Mouse (Mus musculus) CH12.LX (cell line): ENCODE data around the gene Ajm1. TPM values are rescaled to one million over a fixed set of nuclear protein-coding genes. Genes with fewer than 3 reads are reported as not detected.

ENCODE experiments used
- DNase-seq: peaks from one replicate; pipeline ENCODE4 v3.0.0-alpha.2; 2013; ENCODE audit errors: extremely low read depth
- H3K27ac ChIP-seq: 2 replicates; pipeline ENCODE4 v1.5.1; 2012; ENCODE audit warnings: low read depth, mild to moderate bottlenecking, control low read depth, moderate library complexity; ENCODE audit not compliant: insufficient read depth
- H3K27me3 ChIP-seq: replicated peaks from 2 replicates; pipeline ENCODE3; 2012; ENCODE audit warnings: inconsistent platforms
- H3K36me3 ChIP-seq, 2 experiments: replicated peaks in 1 of 2; 2 replicates each; pipeline versions ENCODE3 to v1.6.1; 2012; ENCODE audit warnings: inconsistent platforms in 1 of 2, low read length in 1 of 2, mild to moderate bottlenecking in 1 of 2, mixed read lengths in 1 of 2, moderate library complexity in 1 of 2; ENCODE audit not compliant: control insufficient read depth in 1 of 2, insufficient read depth in 1 of 2
- H3K4me1 ChIP-seq, 2 experiments: 2 replicates each; pipeline ENCODE4 v1.6.1; 2012; ENCODE audit warnings: inconsistent platforms in 1 of 2, moderate library complexity in 1 of 2; ENCODE audit not compliant: insufficient read depth in 2 of 2, control insufficient read depth in 1 of 2
- H3K4me2 ChIP-seq: 2 replicates; pipeline ENCODE4 v1.6.1; 2012; ENCODE audit warnings: low read depth, mild to moderate bottlenecking, control low read depth; ENCODE audit not compliant: poor library complexity, insufficient read depth, severe bottlenecking
- H3K4me3 ChIP-seq, 3 experiments: fragments of 150-350 bp in 1 of 3; sonication (generic) in 1 of 3; replicated peaks in 1 of 3; 2 replicates each; pipeline versions ENCODE3 to v1.5.1; 2011 to 2012; ENCODE audit warnings: low read depth in 2 of 3, low read length in 2 of 3, mild to moderate bottlenecking in 2 of 3, moderate library complexity in 2 of 3, control low read depth in 1 of 3, improper control_type of control experiment in 1 of 3, inconsistent platforms in 1 of 3, mixed read lengths in 1 of 3; ENCODE audit not compliant: poor library complexity in 1 of 3
- H3K79me2 ChIP-seq: replicated peaks from 2 replicates; pipeline ENCODE4 v1.6.1; 2012; ENCODE audit warnings: mild to moderate bottlenecking, moderate library complexity; ENCODE audit not compliant: control insufficient read depth, poor library complexity, insufficient read depth, severe bottlenecking; ENCODE audit errors: extremely low read depth
- H3K9ac ChIP-seq: 2 replicates; pipeline ENCODE4 v1.6.1; 2012; ENCODE audit warnings: low read depth, mild to moderate bottlenecking, control low read depth, moderate library complexity; ENCODE audit not compliant: insufficient read depth
- H3K9me3 ChIP-seq: replicated peaks from 2 replicates; pipeline ENCODE3; 2012; ENCODE audit warnings: low read length, inconsistent platforms, mixed read lengths
- BHLHE40 ChIP-seq: IDR thresholded peaks from 2 replicates; pipeline ENCODE4 v1.6.1; 2011; ENCODE audit warnings: mild to moderate bottlenecking, low read depth, low read length, improper control_type of control experiment
- CHD1 ChIP-seq: IDR thresholded peaks from 2 replicates; pipeline ENCODE4 v1.6.1; 2012; ENCODE audit warnings: low read depth, low read length, improper control_type of control experiment, inconsistent platforms
- CHD2 ChIP-seq: IDR thresholded peaks from 2 replicates; pipeline ENCODE4 v1.6.1; 2011; ENCODE audit warnings: low read length, improper control_type of control experiment
- E2F4 ChIP-seq: IDR thresholded peaks from 2 replicates; pipeline ENCODE4 v1.6.1; 2011; ENCODE audit warnings: low read depth, low read length, improper control_type of control experiment; ENCODE audit not compliant: insufficient replicate concordance
- ELF1 ChIP-seq: IDR thresholded peaks from 2 replicates; pipeline ENCODE4 v1.6.1; 2014; ENCODE audit warnings: low read depth, mild to moderate bottlenecking, inconsistent platforms, low read length, improper control_type of control experiment
- EP300 ChIP-seq: IDR thresholded peaks from 2 replicates; pipeline ENCODE4 v1.6.1; 2011; ENCODE audit warnings: low read length, improper control_type of control experiment
- ETS1 ChIP-seq: conservative IDR thresholded peaks from 2 replicates; pipeline ENCODE4 v1.6.1; 2012; ENCODE audit warnings: low read depth, mild to moderate bottlenecking, inconsistent platforms, low read length, improper control_type of control experiment, moderate library complexity
- GABPA ChIP-seq: IDR thresholded peaks from 2 replicates; pipeline ENCODE4 v1.6.1; 2012; ENCODE audit warnings: low read depth, low read length, improper control_type of control experiment, inconsistent platforms; ENCODE audit not compliant: insufficient replicate concordance
- HCFC1 ChIP-seq: IDR thresholded peaks from 2 replicates; pipeline ENCODE4 v1.6.1; 2012; ENCODE audit warnings: low read depth, mild to moderate bottlenecking, inconsistent platforms, low read length, improper control_type of control experiment
- JUN ChIP-seq: IDR thresholded peaks from 2 replicates; pipeline ENCODE4 v1.6.1; 2011; ENCODE audit warnings: low read depth, mild to moderate bottlenecking, low read length, improper control_type of control experiment, moderate library complexity; ENCODE audit not compliant: insufficient read depth
- KAT2A ChIP-seq: IDR thresholded peaks from 2 replicates; pipeline ENCODE4 v1.6.1; 2012; ENCODE audit warnings: low read length, improper control_type of control experiment, inconsistent platforms; ENCODE audit not compliant: insufficient replicate concordance
- MAFK ChIP-seq: IDR thresholded peaks from 2 replicates; pipeline ENCODE4 v1.6.1; 2011; ENCODE audit warnings: low read length, improper control_type of control experiment; ENCODE audit not compliant: insufficient replicate concordance
- MAZ ChIP-seq: IDR thresholded peaks from 2 replicates; pipeline ENCODE4 v1.6.1; 2012; ENCODE audit warnings: low read depth, mild to moderate bottlenecking, inconsistent platforms, low read length, improper control_type of control experiment, moderate library complexity
- MEF2A ChIP-seq: IDR thresholded peaks from 2 replicates; pipeline ENCODE4 v1.6.1; 2014; ENCODE audit warnings: low read depth, mild to moderate bottlenecking, inconsistent platforms, low read length, improper control_type of control experiment, borderline replicate concordance
- MXI1 ChIP-seq: IDR thresholded peaks from 2 replicates; pipeline ENCODE4 v1.6.1; 2011; ENCODE audit warnings: mild to moderate bottlenecking, low read depth, low read length, improper control_type of control experiment
- MYC ChIP-seq: IDR thresholded peaks from 2 replicates; pipeline ENCODE4 v1.6.1; 2011; ENCODE audit warnings: low read depth, mild to moderate bottlenecking, improper control_type of control experiment, low read length
- PAX5 ChIP-seq: IDR thresholded peaks from 2 replicates; pipeline ENCODE4 v1.6.1; 2012; ENCODE audit warnings: low read length, inconsistent platforms, mixed read lengths
- POLR2A ChIP-seq: IDR thresholded peaks from 2 replicates; pipeline ENCODE4 v1.6.1; 2011; ENCODE audit warnings: low read depth, mild to moderate bottlenecking, improper control_type of control experiment, low read length
- POLR2AphosphoS2 ChIP-seq: IDR thresholded peaks from 2 replicates; pipeline ENCODE4 v1.6.1; 2011; ENCODE audit warnings: low read depth, low read length, improper control_type of control experiment
- RAD21 ChIP-seq: IDR thresholded peaks from 2 replicates; pipeline ENCODE4 v1.6.1; 2011; ENCODE audit warnings: low read depth, mild to moderate bottlenecking, low read length, improper control_type of control experiment, moderate library complexity
- RCOR1 ChIP-seq: conservative IDR thresholded peaks from 2 replicates; pipeline ENCODE4 v1.6.1; 2012; ENCODE audit warnings: low read depth, mild to moderate bottlenecking, inconsistent platforms, low read length, improper control_type of control experiment
- SIN3A ChIP-seq: IDR thresholded peaks from 2 replicates; pipeline ENCODE4 v1.6.1; 2012; ENCODE audit warnings: low read length, improper control_type of control experiment, inconsistent platforms
- SMC3 ChIP-seq: IDR thresholded peaks from 2 replicates; pipeline ENCODE4 v1.6.1; 2011; ENCODE audit warnings: low read depth, low read length, improper control_type of control experiment
- TBP ChIP-seq: conservative IDR thresholded peaks from 2 replicates; pipeline ENCODE4 v1.6.1; 2011; ENCODE audit warnings: low read depth, low read length, improper control_type of control experiment
- TCF12 ChIP-seq: IDR thresholded peaks from 2 replicates; pipeline ENCODE4 v1.6.1; 2014; ENCODE audit warnings: low read depth, mild to moderate bottlenecking, inconsistent platforms, low read length, improper control_type of control experiment
- UBTF ChIP-seq: IDR thresholded peaks from 2 replicates; pipeline ENCODE4 v1.6.1; 2012; ENCODE audit warnings: low read depth, mild to moderate bottlenecking, inconsistent platforms, low read length, improper control_type of control experiment, moderate library complexity
- USF1 ChIP-seq: IDR thresholded peaks from 2 replicates; pipeline ENCODE4 v1.6.1; 2014; ENCODE audit warnings: low read depth, mild to moderate bottlenecking, inconsistent platforms, low read length, improper control_type of control experiment
- USF2 ChIP-seq: conservative IDR thresholded peaks from 2 replicates; pipeline ENCODE4 v1.6.1; 2011; ENCODE audit warnings: low read depth, low read length, improper control_type of control experiment
- ZC3H11A ChIP-seq: IDR thresholded peaks from 2 replicates; pipeline ENCODE4 v1.6.1; 2012; ENCODE audit warnings: low read depth, mild to moderate bottlenecking, inconsistent platforms, low read length, improper control_type of control experiment
- ZKSCAN1 ChIP-seq: IDR thresholded peaks from 2 replicates; pipeline ENCODE4 v1.6.1; 2012; ENCODE audit warnings: low read depth, inconsistent platforms, low read length, improper control_type of control experiment, borderline replicate concordance
- ZMIZ1 ChIP-seq: IDR thresholded peaks from 2 replicates; pipeline ENCODE4 v1.6.1; 2012; ENCODE audit warnings: low read depth, mild to moderate bottlenecking, inconsistent platforms, low read length, improper control_type of control experiment
- ZNF384 ChIP-seq: IDR thresholded peaks from 2 replicates; pipeline ENCODE4 v1.6.1; 2012; ENCODE audit warnings: low read depth, low read length, improper control_type of control experiment, inconsistent platforms
- dilution Hi-C: fragments of 300-500 bp; cut with MboI; formaldehyde crosslinking; loops from 2 replicates; pipeline ENCODE4 v1.14.3; 2020; ENCODE audit warnings: low sequenced_read_pairs; ENCODE audit not compliant: extremely low pct_unique_long_range_greater_than_20kb, extremely low pct_ligation_motif_present
- in situ Hi-C: fragments of 300-500 bp; cut with MboI; formaldehyde crosslinking; loops from 3 replicates; pipeline ENCODE4 v1.14.3; 2019; ENCODE audit warnings: low sequenced_read_pairs, low pct_ligation_motif_present, low pct_unique_long_range_greater_than_20kb, mixed read lengths
- polyA plus RNA-seq: library from polyadenylated mRNA; unstranded; fragments of >175 nt; gene quantifications from 2 replicates; pipeline ENCODE4 v1.2.1, GENCODE M21; 2012; ENCODE audit warnings: low read depth; ENCODE audit not compliant: insufficient read length
- total RNA-seq, 2 experiments: library from RNA; depleted of rRNA; stranded (reverse); fragments of 300-350 nt in 1 of 2; fragments of >200 nt in 1 of 2; gene quantifications; 2 replicates each; pipeline ENCODE4 v1.2.3; 2012 to 2014

Gene Ajm1
- total and polyA plus RNA-seq, 3 experiments = 0.31 to 1.4 (median 1.4) TPM

DNA sequence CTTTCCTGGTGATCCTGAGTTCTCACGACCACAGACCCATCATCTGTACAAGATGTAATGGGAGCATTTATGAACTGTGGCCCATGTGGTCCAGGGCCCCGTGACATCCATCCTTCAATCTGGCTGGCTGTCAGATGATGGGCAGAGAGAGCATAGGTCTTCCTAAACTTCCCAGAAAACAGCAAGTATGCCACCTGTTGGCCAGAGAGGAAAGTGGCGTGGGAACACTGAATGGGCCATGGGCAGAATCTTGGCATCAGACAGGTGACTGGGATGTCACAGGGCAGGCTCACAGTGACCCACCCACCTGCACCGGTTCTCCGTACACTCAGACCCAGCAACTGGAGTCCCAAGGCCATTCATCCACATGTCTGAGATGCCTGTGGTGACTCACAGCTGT, 30.4 kb downstream of the Ajm1 start (continued):
- TF ChIP-seq HCFC1 (peak; percentile 10; the same call in 1 of the 2 replicates), PAX5 (no peak), SMC3 (peak; percentile 88), POLR2A (no peak), EP300 (no peak), MEF2A (peak; percentile 30; the same call in 1 of the 2 replicates), POLR2AphosphoS2 (no peak), USF2 (no peak), MAFK (no peak), JUN (no peak), TBP (no peak), ZMIZ1 (no peak), GABPA (no peak), ZNF384 (no peak), CHD1 (no peak), ELF1 (0 out of 2 replicates have a peak, but pooled peaks have one; percentile 18), RAD21 (peak; percentile 80)

DNA sequence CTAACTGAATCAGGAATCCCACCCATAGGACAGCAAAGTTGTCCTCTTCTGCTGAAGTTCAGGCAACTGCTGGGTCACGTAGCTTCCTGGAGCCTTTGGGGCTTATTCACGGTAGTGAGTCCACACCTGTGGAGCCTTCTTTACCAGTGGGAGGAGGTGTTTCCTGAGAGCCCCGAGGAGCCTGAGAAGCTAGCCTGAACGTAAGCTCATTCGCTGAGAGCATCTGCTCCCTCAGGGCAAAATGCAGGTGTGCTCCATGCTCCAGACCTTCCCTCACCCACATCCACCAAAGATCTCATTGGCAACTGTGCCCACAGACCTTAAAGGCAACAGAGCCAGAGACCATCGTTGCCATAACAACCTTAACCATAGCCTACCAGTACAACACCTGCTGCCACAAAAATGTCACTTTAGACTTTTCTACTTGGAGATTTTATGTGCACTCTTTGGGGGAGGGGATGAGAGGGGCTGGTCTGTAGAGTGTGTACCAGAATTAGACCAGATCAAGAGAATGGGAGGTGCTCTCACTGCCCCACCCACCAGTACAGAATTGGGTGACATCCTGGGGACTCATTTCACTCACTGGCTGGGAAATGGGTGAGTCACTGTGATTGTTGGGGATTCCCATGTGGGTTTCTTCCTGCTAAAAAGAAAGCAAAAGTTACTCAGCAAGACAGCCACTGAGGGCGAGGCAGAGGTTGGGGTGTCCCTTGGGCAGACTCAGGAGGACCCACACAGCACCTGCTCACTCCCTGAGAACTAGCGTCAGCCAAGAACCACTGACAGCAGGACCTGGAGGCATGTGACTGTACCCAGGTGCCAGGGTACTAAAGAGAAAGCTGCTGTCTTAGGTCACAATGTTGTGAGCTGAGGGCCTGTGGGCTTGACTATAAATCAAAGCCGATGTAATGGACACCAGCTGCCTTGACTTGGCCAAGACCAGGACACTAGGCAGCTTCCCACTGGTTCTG, 32.3 kb downstream of the Ajm1 start:
- DNase-seq = peak; percentile 93
- dilution Hi-C loops = no loop called here
- Histone ChIP-seq H3K36me3 (peaks cover 8 to 11% of the 10 kb centered on the region in 2 experiments), H3K27me3 (no peaks in the 10 kb centered on the region), H3K9ac (no peak overlapping the region), H3K4me1 (peaks cover 38 to 67% of the 10 kb centered on the region in 2 experiments), H3K4me3 (peak overlapping the region; percentile 14 to 33 (median 24)), H3K27ac (peak overlapping the region; percentile 85), H3K4me2 (peak overlapping the region; percentile 48), H3K79me2 (peaks cover 21% of the 10 kb centered on the region), H3K9me3 (no peaks in the 10 kb centered on the region)
- in situ Hi-C loops = no loop called here
- no peak; the same call in 1 of the 2 replicates for TF ChIP-seq USF2
- TF ChIP-seq POLR2A = peak; percentile 41
- no peak for TF ChIP-seq GABPA
- no peak for TF ChIP-seq ZMIZ1
- peak; percentile 68 for TF ChIP-seq JUN
- TF ChIP-seq CHD2 = peak; percentile 73
- peak; percentile 77 for TF ChIP-seq TCF12
- 0 out of 2 replicates have a peak, but pooled peaks have one; percentile 52 for TF ChIP-seq KAT2A
- TF ChIP-seq ZC3H11A = no peak
- TF ChIP-seq MAFK = peak; percentile 62
- no peak for TF ChIP-seq CHD1
- TF ChIP-seq PAX5 = no peak
- TF ChIP-seq MXI1 = peak; percentile 85
- TF ChIP-seq USF1 = peak; percentile 42
- peak; percentile 92 for TF ChIP-seq SIN3A
- peak; percentile 81 for TF ChIP-seq EP300
- peak; percentile 62; the same call in 1 of the 2 replicates for TF ChIP-seq RCOR1
- 0 out of 2 replicates have a peak, but pooled peaks have one; percentile 54 for TF ChIP-seq TBP
- TF ChIP-seq MAZ = peak; percentile 82; the same call in 1 of the 2 replicates
- peak; percentile 90 for TF ChIP-seq BHLHE40
- no peak for TF ChIP-seq ZKSCAN1
- TF ChIP-seq UBTF = 0 out of 2 replicates have a peak, but pooled peaks have one; percentile 63
- peak; percentile 99 for TF ChIP-seq ETS1
- no peak for TF ChIP-seq ZNF384
- no peak for TF ChIP-seq E2F4
- TF ChIP-seq MYC = peak; percentile 36; the same call in 1 of the 2 replicates
